Mouse (Mus musculus) midbrain, embryonic 12.5 days (tissue): ENCODE results near the gene Adgrl3. TPM values are rescaled to one million over a fixed set of nuclear protein-coding genes. Genes with fewer than 3 reads are reported as not detected.

Source experiments
- ATAC-seq: fragments of 200-750 bp; cut with Nextera tagmentation; 2 replicates; pipeline ENCODE4 v1.8.0; 2017; ENCODE audit warnings: low read depth, moderate TSS enrichment, moderate library complexity; ENCODE audit not compliant: low FRiP score
- H3K27ac ChIP-seq: fragments of 300-500 bp; sonication (generic); replicated peaks from 2 replicates; pipeline ENCODE4 v1.5.1; 2016; ENCODE audit warnings: mild to moderate bottlenecking
- H3K27me3 ChIP-seq: fragments of 300-500 bp; sonication (generic); 2 replicates; pipeline ENCODE4 v1.6.1; 2016; ENCODE audit warnings: mild to moderate bottlenecking
- H3K36me3 ChIP-seq: fragments of 300-500 bp; sonication (generic); 2 replicates; pipeline ENCODE4 v1.6.1; 2016
- H3K4me1 ChIP-seq: fragments of 300-500 bp; sonication (generic); 2 replicates; pipeline ENCODE4 v1.6.1; 2016
- H3K4me2 ChIP-seq: fragments of 300-500 bp; sonication (generic); replicated peaks from 2 replicates; pipeline ENCODE4 v1.6.1; 2016; ENCODE audit warnings: mild to moderate bottlenecking, moderate library complexity
- H3K4me3 ChIP-seq: fragments of 300-500 bp; sonication (generic); 2 replicates; pipeline ENCODE4 v1.5.1; 2016; ENCODE audit warnings: mild to moderate bottlenecking
- H3K9ac ChIP-seq: fragments of 300-500 bp; sonication (generic); replicated peaks from 2 replicates; pipeline ENCODE4 v1.6.1; 2016; ENCODE audit warnings: mild to moderate bottlenecking, moderate library complexity
- H3K9me3 ChIP-seq: fragments of 300-500 bp; sonication (generic); 2 replicates; pipeline ENCODE4 v1.6.1; 2016; ENCODE audit warnings: mild to moderate bottlenecking
- WGBS: fragments of 180-500 bp; shearing (Covaris S2); methylation state at CpG from one replicate; pipeline ENCODE4 v1.1.7; 2016; 5-methylcytosine and 5-hydroxymethylcytosine counted together
- polyA plus RNA-seq: library from polyadenylated mRNA; unstranded; fragments of >200 nt; fragmentation: Nextera tagmentation; extraction: Ambion mirVana; gene quantifications from 2 replicates; pipeline ENCODE4 v1.2.1, GENCODE M21; 2016

Gene Adgrl3
- polyA plus RNA-seq, 1 experiment from 2014 or later, result 40.7 TPM

GRCm38 (mm10) chr5:81159013-81159412 lies 139.1 kb downstream of the Adgrl3 start:
- Histone ChIP-seq H3K27me3 (no peaks in the 10 kb centered on the region), H3K27ac (no peak overlapping the region), H3K36me3 (no peaks in the 10 kb centered on the region), H3K4me1 (peaks cover 17% of the 10 kb centered on the region), H3K4me2 (no peak overlapping the region), H3K9ac (no peak overlapping the region), H3K9me3 (no peaks in the 10 kb centered on the region), H3K4me3 (no peak overlapping the region)
- 92% methylated on average over 12 of the region's 12 CpGs for WGBS
- ATAC-seq, result no peak

- peaks cover 16% of the 10 kb centered on the region for H3K4me1 ChIP-seq
- H3K9me3 ChIP-seq, result no peaks in the 10 kb centered on the region
- no peak for ATAC-seq
- H3K27ac ChIP-seq, result no peak overlapping the region
- no peak overlapping the region for H3K4me3 ChIP-seq
- no peak overlapping the region for H3K9ac ChIP-seq
- no peaks in the 10 kb centered on the region for H3K27me3 ChIP-seq
- H3K36me3 ChIP-seq, result no peaks in the 10 kb centered on the region
- 87% methylated on average over 6 of the region's 6 CpGs for WGBS
- no peak overlapping the region for H3K4me2 ChIP-seq
These were observed 140.5 kb downstream of the Adgrl3 start for GRCm38 (mm10) chr5:81160431-81160830.

- Histone ChIP-seq H3K9ac (no peak overlapping the region), H3K4me2 (no peak overlapping the region), H3K36me3 (no peaks in the 10 kb centered on the region), H3K27me3 (no peaks in the 10 kb centered on the region), H3K9me3 (no peaks in the 10 kb centered on the region), H3K27ac (no peak overlapping the region), H3K4me1 (0 out of 2 replicates have a peak, but pooled peaks cover 3% of the 10 kb centered on the region), H3K4me3 (no peak overlapping the region)
- 48% methylated on average over 4 of the region's 4 CpGs for WGBS
- no peak for ATAC-seq
These were observed 169.0 kb downstream of the Adgrl3 start for GRCm38 (mm10) chr5:81188871-81189485.

GRCm38 (mm10) chr5:81200354-81200753 lies 180.4 kb downstream of the Adgrl3 start:
- ATAC-seq, result no peak
- H3K9me3 ChIP-seq, result no peaks in the 10 kb centered on the region

GRCm38 (mm10) chr5:81201885-81202284 lies 181.9 kb downstream of the Adgrl3 start:
- no peaks in the 10 kb centered on the region for H3K27me3 ChIP-seq
- no peaks in the 10 kb centered on the region for H3K36me3 ChIP-seq
- 42% methylated on average over 4 of the region's 4 CpGs for WGBS
- no peak overlapping the region for H3K4me3 ChIP-seq
- H3K27ac ChIP-seq, result no peak overlapping the region
- no peaks in the 10 kb centered on the region for H3K9me3 ChIP-seq
- ATAC-seq, result peak; percentile 92
- H3K4me1 ChIP-seq, result no peaks in the 10 kb centered on the region
- H3K4me2 ChIP-seq, result no peak overlapping the region
- no peak overlapping the region for H3K9ac ChIP-seq

More at GRCm38 (mm10) chr5:81200354-81200753, 180.4 kb downstream of the Adgrl3 start:
- Histone ChIP-seq H3K9ac (no peak overlapping the region), H3K27me3 (no peaks in the 10 kb centered on the region), H3K4me1 (no peaks in the 10 kb centered on the region), H3K27ac (no peak overlapping the region), H3K4me3 (no peak overlapping the region), H3K4me2 (no peak overlapping the region), H3K36me3 (no peaks in the 10 kb centered on the region)

GRCm38 (mm10) chr5:81218500-81219057 lies 198.6 kb downstream of the Adgrl3 start:
- no peak overlapping the region for H3K27ac ChIP-seq
- H3K4me2 ChIP-seq, result no peak overlapping the region
- ATAC-seq, result peak; percentile 88
- no peaks in the 10 kb centered on the region for H3K27me3 ChIP-seq
- no peak overlapping the region for H3K9ac ChIP-seq
- no peaks in the 10 kb centered on the region for H3K9me3 ChIP-seq
- peaks cover 5% of the 10 kb centered on the region for H3K4me1 ChIP-seq
- H3K4me3 ChIP-seq, result no peak overlapping the region
- H3K36me3 ChIP-seq, result no peaks in the 10 kb centered on the region
- 35% methylated on average over 2 of the region's 2 CpGs for WGBS

DNA sequence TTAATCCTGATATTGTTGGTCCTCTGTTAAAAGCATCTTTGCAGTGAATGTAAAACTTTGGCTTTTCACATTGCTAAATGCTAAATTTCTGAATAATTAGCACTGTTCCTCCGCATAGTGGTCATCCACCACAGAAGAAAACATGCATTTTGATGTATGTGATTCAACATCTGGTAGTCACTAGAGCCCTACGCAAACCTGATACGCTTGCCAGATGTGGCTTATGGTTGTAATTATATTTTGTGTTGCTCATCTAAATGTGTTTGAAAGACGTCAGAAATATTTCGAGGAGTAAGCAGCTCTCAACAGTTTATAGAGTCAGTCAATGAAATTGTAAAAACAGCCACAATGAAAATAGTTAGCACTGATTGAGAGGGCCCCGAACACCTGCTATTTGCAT lies 204.5 kb downstream of the Adgrl3 start:
- Histone ChIP-seq H3K36me3 (no peaks in the 10 kb centered on the region), H3K4me2 (no peak overlapping the region), H3K9me3 (no peaks in the 10 kb centered on the region), H3K4me3 (no peak overlapping the region), H3K4me1 (no peaks in the 10 kb centered on the region), H3K9ac (no peak overlapping the region), H3K27me3 (no peaks in the 10 kb centered on the region), H3K27ac (no peak overlapping the region)
- 89% methylated on average over 6 of the region's 6 CpGs for WGBS
- ATAC-seq, result no peak

- H3K4me3 ChIP-seq, result no peak overlapping the region
- no peak overlapping the region for H3K4me2 ChIP-seq
- no peaks in the 10 kb centered on the region for H3K36me3 ChIP-seq
- 95% methylated on average over 2 of the region's 2 CpGs for WGBS
- H3K27ac ChIP-seq, result no peak overlapping the region
- no peaks in the 10 kb centered on the region for H3K9me3 ChIP-seq
- H3K4me1 ChIP-seq, result no peaks in the 10 kb centered on the region
- H3K9ac ChIP-seq, result no peak overlapping the region
- H3K27me3 ChIP-seq, result no peaks in the 10 kb centered on the region
- no peak for ATAC-seq
These were observed 205.5 kb downstream of the Adgrl3 start for GRCm38 (mm10) chr5:81225486-81225885.

GRCm38 (mm10) chr5:81227256-81227655 lies 207.3 kb downstream of the Adgrl3 start:
- Histone ChIP-seq H3K9ac (no peak overlapping the region), H3K4me3 (no peak overlapping the region), H3K27me3 (no peaks in the 10 kb centered on the region), H3K27ac (no peak overlapping the region), H3K36me3 (no peaks in the 10 kb centered on the region), H3K9me3 (no peaks in the 10 kb centered on the region), H3K4me2 (no peak overlapping the region), H3K4me1 (no peaks in the 10 kb centered on the region)
- no peak for ATAC-seq

DNA sequence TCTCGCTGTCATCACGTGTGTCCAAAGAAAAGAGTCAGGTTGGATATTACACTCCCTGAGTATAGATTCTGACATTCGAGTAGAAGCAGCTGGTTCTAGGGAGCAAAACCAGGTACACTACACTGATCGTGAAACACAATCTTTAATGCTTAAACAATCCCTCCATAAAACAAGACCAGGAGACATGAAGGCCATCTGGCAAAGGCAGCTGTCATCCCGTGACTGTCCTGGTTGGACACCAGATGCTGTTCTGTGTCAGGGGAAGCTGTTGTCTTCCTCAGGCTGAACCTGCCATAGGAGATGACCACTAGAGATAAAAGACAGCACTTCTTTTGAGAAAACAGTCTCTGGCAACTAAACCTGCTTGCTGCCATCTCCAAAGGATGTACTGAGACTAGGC lies 228.8 kb downstream of the Adgrl3 start:
- Histone ChIP-seq H3K4me2 (no peak overlapping the region), H3K9me3 (no peaks in the 10 kb centered on the region), H3K4me3 (no peak overlapping the region), H3K27me3 (no peaks in the 10 kb centered on the region), H3K27ac (no peak overlapping the region), H3K4me1 (no peaks in the 10 kb centered on the region), H3K36me3 (no peaks in the 10 kb centered on the region), H3K9ac (no peak overlapping the region)
- 86% methylated on average over 5 of the region's 5 CpGs for WGBS
- ATAC-seq, result no peak

DNA sequence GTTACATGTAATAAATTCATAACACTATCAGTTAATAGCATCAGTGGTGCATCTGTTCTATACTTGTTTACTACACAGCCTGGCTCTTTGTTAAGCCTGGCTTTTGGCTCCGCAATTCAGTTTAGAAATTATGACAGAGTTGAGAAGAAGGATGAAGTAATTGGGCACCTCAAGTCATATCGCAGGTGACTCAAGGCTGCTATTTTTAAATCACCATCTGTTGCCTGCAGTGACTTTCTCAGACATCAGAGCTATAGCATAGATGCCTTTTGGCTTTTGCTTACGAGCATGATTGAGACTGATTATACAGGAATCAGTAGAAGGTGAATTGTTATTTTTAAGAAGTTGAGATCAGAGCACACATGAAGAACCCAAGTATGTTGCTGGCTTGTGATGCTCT lies 236.2 kb downstream of the Adgrl3 start:
- H3K4me3 ChIP-seq, result no peak overlapping the region
- H3K36me3 ChIP-seq, result no peaks in the 10 kb centered on the region
- H3K27ac ChIP-seq, result no peak overlapping the region
- no peaks in the 10 kb centered on the region for H3K4me1 ChIP-seq
- no peak for ATAC-seq
- H3K9me3 ChIP-seq, result no peaks in the 10 kb centered on the region
- 91% methylated on average over 3 of the region's 3 CpGs for WGBS
- no peaks in the 10 kb centered on the region for H3K27me3 ChIP-seq
- H3K4me2 ChIP-seq, result no peak overlapping the region
- no peak overlapping the region for H3K9ac ChIP-seq

DNA sequence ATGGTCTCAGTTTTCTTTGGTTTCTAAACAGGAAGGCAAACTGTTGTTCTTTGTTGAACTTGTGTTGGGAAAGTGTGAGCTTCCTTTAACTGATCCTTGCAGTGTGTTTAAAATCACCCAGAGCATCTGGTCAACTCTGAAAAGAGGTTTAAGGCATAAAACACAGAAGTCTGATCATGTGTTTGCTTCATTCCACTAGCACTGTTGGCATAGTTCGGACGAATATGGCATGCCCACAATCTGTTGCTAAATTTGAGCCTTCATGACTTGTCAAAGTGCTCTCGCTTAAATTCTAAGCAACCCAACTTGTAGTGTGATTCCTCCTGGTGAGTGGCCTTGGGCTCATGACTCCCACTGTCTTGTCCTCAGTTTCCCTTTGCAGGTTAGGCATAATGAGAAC lies 249.8 kb downstream of the Adgrl3 start:
- Histone ChIP-seq H3K4me1 (0 out of 2 replicates have a peak, but pooled peaks cover 4% of the 10 kb centered on the region), H3K9me3 (no peaks in the 10 kb centered on the region), H3K4me3 (no peak overlapping the region), H3K36me3 (no peaks in the 10 kb centered on the region), H3K27ac (no peak overlapping the region), H3K27me3 (no peaks in the 10 kb centered on the region), H3K9ac (no peak overlapping the region), H3K4me2 (no peak overlapping the region)
- 90% methylated on average over 3 of the region's 3 CpGs for WGBS
- ATAC-seq, result no peak
